Mouse (Mus musculus) heart, embryonic 15.5 days (tissue): Measurements from ENCODE around the gene Cemip. TPM values are rescaled to one million over a fixed set of nuclear protein-coding genes. Genes with fewer than 3 reads are reported as not detected.
A peak's percentile ranks its signal among the peaks of the same experiment; 100 is the strongest.

Experiments
- ATAC-seq: fragments of 200-750 bp; cut with Nextera tagmentation; replicated peaks from 2 replicates; pipeline ENCODE4 v1.8.0; 2017; ENCODE audit warnings: low read depth, moderate TSS enrichment; ENCODE audit not compliant: insufficient number of reproducible peaks, insufficient read depth, low FRiP score
- H3K27ac ChIP-seq: fragments of 300-500 bp; sonication (generic); 2 replicates; pipeline ENCODE4 v1.5.1; 2015; ENCODE audit warnings: mild to moderate bottlenecking, inconsistent platforms
- H3K27me3 ChIP-seq: fragments of 300-500 bp; sonication (generic); 2 replicates; pipeline ENCODE4 v1.6.1; 2015; ENCODE audit warnings: inconsistent platforms
- H3K36me3 ChIP-seq: fragments of 300-500 bp; sonication (generic); 2 replicates; pipeline ENCODE4 v1.6.1; 2015; ENCODE audit warnings: mild to moderate bottlenecking, inconsistent platforms
- H3K4me1 ChIP-seq: fragments of 300-500 bp; sonication (generic); replicated peaks from 2 replicates; pipeline ENCODE4 v1.6.1; 2015; ENCODE audit warnings: inconsistent platforms
- H3K4me2 ChIP-seq: fragments of 300-500 bp; sonication (generic); 2 replicates; pipeline ENCODE4 v1.6.1; 2015; ENCODE audit warnings: inconsistent platforms, mild to moderate bottlenecking, moderate library complexity
- H3K4me3 ChIP-seq: fragments of 300-500 bp; sonication (generic); 2 replicates; pipeline ENCODE4 v1.5.1; 2015; ENCODE audit warnings: mild to moderate bottlenecking, inconsistent platforms
- H3K9ac ChIP-seq: fragments of 300-500 bp; sonication (generic); 2 replicates; pipeline ENCODE4 v1.6.1; 2015; ENCODE audit warnings: mild to moderate bottlenecking, inconsistent platforms
- H3K9me3 ChIP-seq: fragments of 300-500 bp; sonication (generic); replicated peaks from 2 replicates; pipeline ENCODE4 v1.6.1; 2016; ENCODE audit warnings: inconsistent platforms
- WGBS: fragments of 180-500 bp; shearing (Covaris S2); methylation state at CpG from one replicate; pipeline ENCODE4 v1.1.7; 2015; ENCODE audit warnings: mixed read lengths; 5-methylcytosine and 5-hydroxymethylcytosine counted together
- polyA plus RNA-seq: library from polyadenylated mRNA; unstranded; fragments of >200 nt; fragmentation: Nextera tagmentation; extraction: Ambion mirVana; gene quantifications from 2 replicates; pipeline ENCODE4 v1.2.1, GENCODE M21; 2015

Gene Cemip
- polyA plus RNA-seq, 1 experiment from 2014 or later: 0.60 TPM

GRCm38 (mm10) chr7:83951327-83951726, 135.0 kb downstream of the Cemip start:
- Histone ChIP-seq H3K4me1 (peaks cover 19% of the 10 kb centered on the region), H3K27ac (no peak overlapping the region), H3K4me2 (no peak overlapping the region), H3K9me3 (no peaks in the 10 kb centered on the region), H3K36me3 (no peaks in the 10 kb centered on the region), H3K9ac (no peak overlapping the region), H3K27me3 (no peaks in the 10 kb centered on the region), H3K4me3 (no peak overlapping the region)
- WGBS: 77% methylated on average over 14 of the region's 14 CpGs
- ATAC-seq: no peak

GRCm38 (mm10) chr7:83949662-83950061, 136.6 kb downstream of the Cemip start:
- Histone ChIP-seq H3K27ac (peak overlapping the region; percentile 61), H3K4me1 (peaks cover 19% of the 10 kb centered on the region), H3K4me3 (no peak overlapping the region), H3K9me3 (no peaks in the 10 kb centered on the region), H3K9ac (no peak overlapping the region), H3K36me3 (no peaks in the 10 kb centered on the region), H3K4me2 (no peak overlapping the region), H3K27me3 (no peaks in the 10 kb centered on the region)
- ATAC-seq: peak; percentile 67
- 35% methylated on average over 6 of the region's 6 CpGs for whole genome bisulfite sequencing

- no peak for ATAC-seq
- WGBS: 38% methylated on average over 7 of the region's 7 CpGs
- H3K27ac ChIP-seq: peak overlapping the region; percentile 61; the same call in 1 of the 2 replicates
Observed at GRCm38 (mm10) chr7:83948743-83949142, 137.6 kb downstream of the Cemip start.

GRCm38 (mm10) chr7:83941701-83942101, 144.6 kb downstream of the Cemip start:
- no peak overlapping the region for H3K9ac ChIP-seq
- H3K4me1 ChIP-seq: 0 out of 2 replicates have a peak, but pooled peaks cover 4% of the 10 kb centered on the region
- 81% methylated on average over 8 of the region's 8 CpGs for WGBS
- no peaks in the 10 kb centered on the region for H3K27me3 ChIP-seq
- no peaks in the 10 kb centered on the region for H3K9me3 ChIP-seq
- H3K27ac ChIP-seq: no peak overlapping the region
- no peaks in the 10 kb centered on the region for H3K36me3 ChIP-seq
- no peak overlapping the region for H3K4me2 ChIP-seq
- no peak overlapping the region for H3K4me3 ChIP-seq
- no peak for ATAC-seq

More at GRCm38 (mm10) chr7:83948743-83949142, 137.6 kb downstream of the Cemip start:
- no peaks in the 10 kb centered on the region for H3K9me3 ChIP-seq
- peaks cover 19% of the 10 kb centered on the region for H3K4me1 ChIP-seq
- H3K4me3 ChIP-seq: no peak overlapping the region
- no peaks in the 10 kb centered on the region for H3K27me3 ChIP-seq
- H3K36me3 ChIP-seq: no peaks in the 10 kb centered on the region
- H3K9ac ChIP-seq: no peak overlapping the region
- H3K4me2 ChIP-seq: no peak overlapping the region

- Histone ChIP-seq H3K27ac (no peak overlapping the region), H3K4me2 (no peak overlapping the region), H3K9me3 (no peaks in the 10 kb centered on the region), H3K4me1 (0 out of 2 replicates have a peak, but pooled peaks cover 4% of the 10 kb centered on the region), H3K4me3 (no peak overlapping the region), H3K9ac (no peak overlapping the region), H3K27me3 (no peaks in the 10 kb centered on the region), H3K36me3 (no peaks in the 10 kb centered on the region)
- ATAC-seq: no peak
- WGBS: 56% methylated on average over 2 of the region's 2 CpGs
Observed at GRCm38 (mm10) chr7:83940136-83940535, 146.2 kb downstream of the Cemip start.

GRCm38 (mm10) chr7:83939017-83939721, 147.1 kb downstream of the Cemip start:
- ATAC-seq: no peak
- Histone ChIP-seq H3K27me3 (no peaks in the 10 kb centered on the region), H3K4me1 (0 out of 2 replicates have a peak, but pooled peaks cover 4% of the 10 kb centered on the region), H3K27ac (no peak overlapping the region), H3K9ac (no peak overlapping the region), H3K36me3 (no peaks in the 10 kb centered on the region), H3K4me2 (no peak overlapping the region), H3K4me3 (no peak overlapping the region), H3K9me3 (no peaks in the 10 kb centered on the region)
- 61% methylated on average over 3 of the region's 3 CpGs for WGBS

- no peaks in the 10 kb centered on the region for H3K36me3 ChIP-seq
Observed at GRCm38 (mm10) chr7:83921637-83922036, 164.7 kb downstream of the Cemip start.

GRCm38 (mm10) chr7:83920241-83920640, 166.1 kb downstream of the Cemip start:
- Histone ChIP-seq H3K9me3 (no peaks in the 10 kb centered on the region), H3K36me3 (no peaks in the 10 kb centered on the region), H3K4me3 (no peak overlapping the region), H3K4me2 (no peak overlapping the region), H3K27ac (no peak overlapping the region), H3K9ac (no peak overlapping the region), H3K27me3 (no peaks in the 10 kb centered on the region), H3K4me1 (0 out of 2 replicates have a peak, but pooled peaks cover 3% of the 10 kb centered on the region)
- ATAC-seq: no peak
- WGBS: 55% methylated on average over 4 of the region's 4 CpGs

More at GRCm38 (mm10) chr7:83921637-83922036, 164.7 kb downstream of the Cemip start:
- H3K4me2 ChIP-seq: no peak overlapping the region
- 39% methylated on average over 3 of the region's 3 CpGs for WGBS
- H3K9ac ChIP-seq: no peak overlapping the region
- H3K9me3 ChIP-seq: no peaks in the 10 kb centered on the region
- no peak overlapping the region for H3K27ac ChIP-seq
- H3K4me1 ChIP-seq: 0 out of 2 replicates have a peak, but pooled peaks cover 3% of the 10 kb centered on the region
- no peak overlapping the region for H3K4me3 ChIP-seq
- ATAC-seq: no peak
- no peaks in the 10 kb centered on the region for H3K27me3 ChIP-seq

- WGBS: 2% methylated on average over 3 of the region's 3 CpGs
- Histone ChIP-seq H3K27ac (no peak overlapping the region), H3K36me3 (no peaks in the 10 kb centered on the region), H3K9me3 (no peaks in the 10 kb centered on the region), H3K4me1 (no peaks in the 10 kb centered on the region), H3K4me3 (no peak overlapping the region), H3K4me2 (no peak overlapping the region), H3K9ac (no peak overlapping the region), H3K27me3 (no peaks in the 10 kb centered on the region)
- no peak for ATAC-seq
Observed at GRCm38 (mm10) chr7:83914566-83914965, 171.7 kb downstream of the Cemip start.

- Histone ChIP-seq H3K9me3 (no peaks in the 10 kb centered on the region), H3K9ac (no peak overlapping the region), H3K36me3 (no peaks in the 10 kb centered on the region), H3K4me2 (no peak overlapping the region), H3K4me3 (no peak overlapping the region), H3K27ac (no peak overlapping the region), H3K4me1 (no peaks in the 10 kb centered on the region), H3K27me3 (no peaks in the 10 kb centered on the region)
- 63% methylated on average over 9 of the region's 9 CpGs for whole genome bisulfite sequencing
- no peak for ATAC-seq
Observed at GRCm38 (mm10) chr7:83913995-83914394, 172.3 kb downstream of the Cemip start.

GRCm38 (mm10) chr7:83913405-83913932, 172.8 kb downstream of the Cemip start:
- no peaks in the 10 kb centered on the region for H3K9me3 ChIP-seq
- no peak overlapping the region for H3K9ac ChIP-seq
- WGBS: 82% methylated on average over 6 of the region's 6 CpGs
- H3K27ac ChIP-seq: no peak overlapping the region
- H3K27me3 ChIP-seq: no peaks in the 10 kb centered on the region
- ATAC-seq: no peak
- H3K36me3 ChIP-seq: no peaks in the 10 kb centered on the region
- no peak overlapping the region for H3K4me2 ChIP-seq
- H3K4me3 ChIP-seq: no peak overlapping the region
- H3K4me1 ChIP-seq: no peaks in the 10 kb centered on the region

- ATAC-seq: no peak
- Histone ChIP-seq H3K4me2 (no peak overlapping the region), H3K27ac (no peak overlapping the region), H3K36me3 (no peaks in the 10 kb centered on the region), H3K4me1 (no peaks in the 10 kb centered on the region), H3K27me3 (no peaks in the 10 kb centered on the region), H3K9ac (no peak overlapping the region), H3K4me3 (no peak overlapping the region), H3K9me3 (no peaks in the 10 kb centered on the region)
- WGBS: 75% methylated on average over 3 of the region's 3 CpGs
Observed at GRCm38 (mm10) chr7:83911909-83912308, 174.4 kb downstream of the Cemip start.
